16 mouse cellular contexts compared by ENCODE assay signal in the genomic region with DNA sequence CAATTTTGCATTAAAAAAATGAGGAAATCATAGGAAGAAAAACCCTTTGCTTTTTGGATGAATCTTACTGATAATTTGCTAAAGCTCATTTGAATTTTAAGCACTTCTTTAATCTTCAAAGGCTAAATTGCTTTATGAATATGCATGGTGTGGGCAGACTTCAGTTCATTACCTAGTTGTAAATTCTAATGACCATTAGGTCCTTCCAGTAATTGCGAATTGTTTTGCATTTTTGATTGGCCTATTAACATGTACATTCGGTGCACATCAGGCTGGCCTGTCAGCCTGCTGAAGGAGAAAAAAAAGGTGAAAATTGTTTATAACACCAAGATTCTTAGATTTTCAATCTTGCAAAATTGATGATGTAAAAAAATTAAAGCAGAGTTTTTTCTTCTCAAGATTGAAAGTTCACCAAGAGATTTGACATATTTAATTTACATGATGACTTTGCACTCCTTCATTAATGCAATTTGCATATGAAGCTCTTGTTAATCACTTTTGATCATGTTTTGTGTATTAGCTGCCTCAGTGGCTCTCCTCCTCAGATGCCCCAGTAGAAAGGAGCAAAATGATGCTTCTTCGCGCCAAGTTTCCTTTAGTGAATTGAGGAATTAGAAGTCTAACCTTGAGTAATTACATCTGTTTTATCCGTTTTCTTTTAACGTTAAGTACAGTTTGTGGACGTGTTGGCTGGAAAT. TPM values are rescaled to one million over a fixed set of nuclear protein-coding genes. Genes with fewer than 3 reads are reported as not detected.
A peak's percentile ranks its signal among the peaks of the same experiment; 100 is the strongest.
DNase-seq lines count a peak whose midpoint lies in the region; ATAC-seq and TF ChIP-seq lines count a peak whose summit lies in the region.
"Had no signal": no experiment of that assay in that cellular context is flagged by ENCODE, and none has a peak within 500 bp of the region (broad histone marks: within the 10 kb centered on the region; RNA-seq: fewer than 3 reads in every experiment).

No protein-coding gene starts in this region.

- H3K4me2 ChIP-seq in liver, embryonic 12.5 days: 0 out of 2 replicates have a peak overlapping the region, but pooled peaks have one; percentile 4
- H3K4me2 ChIP-seq in liver, postnatal 0 days (ENCODE audit: low read depth, low read length): no peak overlapping the region
- H3K4me2 ChIP-seq in embryonic facial prominence, embryonic 15.5 days (replicated peaks): 0 out of 2 replicates have a peak overlapping the region, but pooled peaks have one; percentile 21
- H3K4me2 ChIP-seq in hindbrain, embryonic 14.5 days (replicated peaks): peak overlapping the region; percentile 48
- H3K4me2 ChIP-seq in midbrain, postnatal 0 days (ENCODE audit: low read depth, low read length, poor library complexity, severe bottlenecking): peak overlapping the region; percentile 23

- TF ChIP-seq EP300 in liver, postnatal 0 days (IDR thresholded peaks at IDR 0.05; ENCODE audit: low read depth): no peak

- no peaks in the 10 kb centered on the region for H3K27me3 ChIP-seq in liver, embryonic 12.5 days (replicated peaks)
- H3K27me3 ChIP-seq in liver, postnatal 0 days (ENCODE audit: insufficient read depth, low read length): no peaks in the 10 kb centered on the region
- H3K27me3 ChIP-seq in embryonic facial prominence, embryonic 15.5 days: no peaks in the 10 kb centered on the region
- H3K27me3 ChIP-seq in hindbrain, embryonic 14.5 days (ENCODE audit: control insufficient read depth, insufficient read depth, low read length): no peaks in the 10 kb centered on the region
- H3K27me3 ChIP-seq in midbrain, postnatal 0 days (ENCODE audit: insufficient read depth, low read length): no peaks in the 10 kb centered on the region

- H3K9me3 ChIP-seq in liver, embryonic 12.5 days (replicated peaks): no peaks in the 10 kb centered on the region
- no peaks in the 10 kb centered on the region for H3K9me3 ChIP-seq in liver, postnatal 0 days (ENCODE audit: low read length)
- H3K9me3 ChIP-seq in embryonic facial prominence, embryonic 15.5 days (replicated peaks): no peaks in the 10 kb centered on the region
- no peaks in the 10 kb centered on the region for H3K9me3 ChIP-seq in hindbrain, embryonic 14.5 days (ENCODE audit: control insufficient read depth, low read length)
- no peaks in the 10 kb centered on the region for H3K9me3 ChIP-seq in midbrain, postnatal 0 days (ENCODE audit: low read length)

- WGBS in liver, embryonic 12.5 days (ENCODE audit: insufficient replicate concordance): 79% methylated on average over 7 of the region's 7 CpGs
- WGBS in liver, postnatal 0 days (ENCODE audit: insufficient replicate concordance): 87% methylated on average over 7 of the region's 7 CpGs
- WGBS in embryonic facial prominence, embryonic 15.5 days: 66% methylated on average over 7 of the region's 7 CpGs
- WGBS in hindbrain, embryonic 14.5 days: 49% methylated on average over 7 of the region's 7 CpGs
- 57% methylated on average over 7 of the region's 7 CpGs for WGBS in midbrain, postnatal 0 days

- peak overlapping the region; percentile 7 for H3K27ac ChIP-seq in liver, embryonic 12.5 days
- H3K27ac ChIP-seq in liver, postnatal 0 days (ENCODE audit: low read depth): no peak overlapping the region
- H3K27ac ChIP-seq in embryonic facial prominence, embryonic 15.5 days (replicated peaks): peak overlapping the region; percentile 61; the same call in 1 of the 2 replicates
- H3K27ac ChIP-seq in hindbrain, embryonic 14.5 days: peak overlapping the region; percentile 78
- peak overlapping the region; percentile 69 for H3K27ac ChIP-seq in midbrain, postnatal 0 days (ENCODE audit: low read depth, low read length)
- H3K27ac ChIP-seq: liver, embryonic 14.5 days; macrophage had no signal

- no peak for DNase-seq in liver, postnatal 0 days
- no peak for DNase-seq in hindbrain, embryonic 14.5 days (ENCODE audit: low spot score)
- no peak for DNase-seq in midbrain, postnatal 0 days (ENCODE audit: low spot score)
- no peak for DNase-seq in kidney, adult 11 months
- DNase-seq in frontal cortex, adult 2 months (ENCODE audit: extremely low spot score in 1 of 2, low spot score in 1 of 2): no peak
- DNase-seq in left cerebral cortex, adult 11 months (ENCODE audit: low spot score): no peak
- DNase-seq: adrenal gland, adult 2 months; heart, postnatal 14 days had no signal

- no peak overlapping the region for H3K4me3 ChIP-seq in liver, embryonic 12.5 days
- H3K4me3 ChIP-seq in liver, postnatal 0 days (ENCODE audit: low read depth, low read length): no peak overlapping the region
- no peak overlapping the region for H3K4me3 ChIP-seq in embryonic facial prominence, embryonic 15.5 days (replicated peaks)
- no peak overlapping the region for H3K4me3 ChIP-seq in hindbrain, embryonic 14.5 days (replicated peaks; ENCODE audit: low read length)
- H3K4me3 ChIP-seq in midbrain, postnatal 0 days (ENCODE audit: low read depth, low read length): no peak overlapping the region

- no peak overlapping the region; the same call in 1 of the 2 replicates for H3K9ac ChIP-seq in liver, embryonic 12.5 days
- no peak overlapping the region for H3K9ac ChIP-seq in liver, postnatal 0 days (replicated peaks)
- no peak overlapping the region for H3K9ac ChIP-seq in embryonic facial prominence, embryonic 15.5 days
- H3K9ac ChIP-seq in hindbrain, embryonic 14.5 days: peak overlapping the region; percentile 49; the same call in 1 of the 2 replicates
- H3K9ac ChIP-seq in midbrain, postnatal 0 days (replicated peaks; ENCODE audit: low read length, poor library complexity, severe bottlenecking): no peak overlapping the region
- H3K9ac ChIP-seq: liver, embryonic 14.5 days had no signal

- TF ChIP-seq CTCF in liver, postnatal 0 days (IDR thresholded peaks at IDR 0.05; ENCODE audit: low read depth): no peak
- no peak for TF ChIP-seq CTCF in midbrain, postnatal 0 days (IDR thresholded peaks at IDR 0.05)

- peaks cover 61% of the 10 kb centered on the region for H3K36me3 ChIP-seq in liver, embryonic 12.5 days
- no peaks in the 10 kb centered on the region for H3K36me3 ChIP-seq in liver, postnatal 0 days (replicated peaks; ENCODE audit: insufficient read depth, low read length)
- H3K36me3 ChIP-seq in embryonic facial prominence, embryonic 15.5 days: no peaks in the 10 kb centered on the region
- no peaks in the 10 kb centered on the region; the same call in 1 of the 2 replicates for H3K36me3 ChIP-seq in hindbrain, embryonic 14.5 days (replicated peaks; ENCODE audit: control insufficient read depth, insufficient read depth)
- no peaks in the 10 kb centered on the region for H3K36me3 ChIP-seq in midbrain, postnatal 0 days (ENCODE audit: insufficient read depth, low read length)

- H3K4me1 ChIP-seq in liver, embryonic 12.5 days: peaks cover 87% of the 10 kb centered on the region
- peaks cover 11% of the 10 kb centered on the region for H3K4me1 ChIP-seq in liver, postnatal 0 days (ENCODE audit: insufficient read depth)
- peaks cover 69% of the 10 kb centered on the region for H3K4me1 ChIP-seq in embryonic facial prominence, embryonic 15.5 days
- peaks cover 86% of the 10 kb centered on the region for H3K4me1 ChIP-seq in hindbrain, embryonic 14.5 days (replicated peaks; ENCODE audit: control insufficient read depth, insufficient read depth, low read length)
- peaks cover 12% of the 10 kb centered on the region; the same call in 1 of the 2 replicates for H3K4me1 ChIP-seq in midbrain, postnatal 0 days (ENCODE audit: insufficient read depth, low read length)

- no peak for ATAC-seq in liver, embryonic 12.5 days
- no peak for ATAC-seq in liver, postnatal 0 days
- no peak for ATAC-seq in embryonic facial prominence, embryonic 15.5 days (ENCODE audit: insufficient number of reproducible peaks, low FRiP score, low TSS enrichment, low read depth)
- ATAC-seq in hindbrain, embryonic 14.5 days (ENCODE audit: low FRiP score): no peak
- no peak for ATAC-seq in midbrain, postnatal 0 days (ENCODE audit: low FRiP score)

RNA-seq across cellular contexts. Expression of gene Bcl11a, which starts 17.9 kb away (rescaled TPM):
- 53.4 and 53.5 TPM in 2 replicates for polyA plus RNA-seq in liver, embryonic 12.5 days (2016; fragmentation: Nextera tagmentation; extraction: Ambion mirVana)
- 6.6 and 10.3 TPM in 2 replicates for polyA plus RNA-seq in liver, postnatal 0 days (2015; fragmentation: Nextera tagmentation; extraction: Ambion mirVana)
- 41.7 and 43.0 TPM in 2 replicates for polyA plus RNA-seq in embryonic facial prominence, embryonic 15.5 days (2015; fragmentation: Nextera tagmentation; extraction: Ambion mirVana)
- polyA plus RNA-seq in hindbrain, embryonic 14.5 days (2014; fragmentation: Nextera tagmentation; extraction: Ambion mirVana): 106 and 117 TPM in 2 replicates
- total RNA-seq in midbrain, postnatal 0 days (2014; rRNA removed): 40.9 and 44.6 TPM in 2 replicates
- polyA plus RNA-seq in midbrain, postnatal 0 days (2015; fragmentation: Nextera tagmentation; extraction: Ambion mirVana): 80.9 and 85.4 TPM in 2 replicates
- polyA plus RNA-seq in frontal cortex, adult 2 months (2012; rRNA removed): 79.7 and 81.5 TPM in 2 replicates

RNA-seq across cellular contexts. Expression of gene A830031A19Rik, which starts 21.0 kb away (rescaled TPM):
- polyA plus RNA-seq in liver, embryonic 12.5 days (2016; fragmentation: Nextera tagmentation; extraction: Ambion mirVana): not detected in 2 replicates
- not detected in 2 replicates for polyA plus RNA-seq in liver, postnatal 0 days (2015; fragmentation: Nextera tagmentation; extraction: Ambion mirVana)
- polyA plus RNA-seq in embryonic facial prominence, embryonic 15.5 days (2015; fragmentation: Nextera tagmentation; extraction: Ambion mirVana): not detected in 2 replicates
- polyA plus RNA-seq in hindbrain, embryonic 14.5 days (2014; fragmentation: Nextera tagmentation; extraction: Ambion mirVana): not detected in 2 replicates
- not detected in 2 replicates for total RNA-seq in midbrain, postnatal 0 days (2014; rRNA removed)
- 0.38 TPM in 1 of 2 replicates, not detected in the other for polyA plus RNA-seq in midbrain, postnatal 0 days (2015; fragmentation: Nextera tagmentation; extraction: Ambion mirVana)
- polyA plus RNA-seq in frontal cortex, adult 2 months (2012; rRNA removed): 1.2 and 1.8 TPM in 2 replicates
- total RNA-seq: adrenal gland, adult 2 months; heart, postnatal 14 days; neutrophil, adult 5-6 weeks had no signal
- polyA plus RNA-seq: adrenal gland, adult 2 months; gonadal fat pad, adult 2 months; kidney, embryonic 14.5 days; liver, embryonic 14.5 days; macrophage; testis, adult 2 months had no signal
